Mouse (Mus musculus) gastrocnemius, postnatal 4 days (tissue): Measurements from ENCODE around the gene Akirin1. TPM values are rescaled to one million over a fixed set of nuclear protein-coding genes. Genes with fewer than 3 reads are reported as not detected.

ENCODE experiments used
- DNase-seq, 2 experiments: peaks; one replicate each; pipeline ENCODE4 v3.0.0; 2021 to 2022; ENCODE audit warnings: low spot score in 2 of 2, mixed read lengths in 2 of 2
- long read RNA-seq, 2 experiments: library from polyadenylated mRNA; stranded (forward); transcript quantifications; one replicate each; pipeline ENCODE4 v2.0.0; 2021
- total RNA-seq, 2 experiments: library from RNA; stranded (reverse); gene quantifications; 2 replicates each; pipeline ENCODE4 v1.2.3; 2021

The Akirin1 gene
- total RNA-seq: 10 to 100 TPM; 24.5 to 27.4 TPM
- long read RNA-seq, experiment 1, transcript Akirin1-201 (5 exons, 3,052 nt): major isoform, 102 of 104 reads
- long read RNA-seq, experiment 1, partial matches to known transcripts: 1 of 104 reads
- long read RNA-seq, experiment 1, other reads (novel, unspliced or antisense): 1 of 104 reads
- long read RNA-seq, experiment 2, transcript Akirin1-201 (5 exons, 3,052 nt): major isoform, 92 of 93 reads
- long read RNA-seq, experiment 2, partial matches to known transcripts: 0 of 93 reads
- long read RNA-seq, experiment 2, other reads (novel, unspliced or antisense): 1 of 93 reads

DNA sequence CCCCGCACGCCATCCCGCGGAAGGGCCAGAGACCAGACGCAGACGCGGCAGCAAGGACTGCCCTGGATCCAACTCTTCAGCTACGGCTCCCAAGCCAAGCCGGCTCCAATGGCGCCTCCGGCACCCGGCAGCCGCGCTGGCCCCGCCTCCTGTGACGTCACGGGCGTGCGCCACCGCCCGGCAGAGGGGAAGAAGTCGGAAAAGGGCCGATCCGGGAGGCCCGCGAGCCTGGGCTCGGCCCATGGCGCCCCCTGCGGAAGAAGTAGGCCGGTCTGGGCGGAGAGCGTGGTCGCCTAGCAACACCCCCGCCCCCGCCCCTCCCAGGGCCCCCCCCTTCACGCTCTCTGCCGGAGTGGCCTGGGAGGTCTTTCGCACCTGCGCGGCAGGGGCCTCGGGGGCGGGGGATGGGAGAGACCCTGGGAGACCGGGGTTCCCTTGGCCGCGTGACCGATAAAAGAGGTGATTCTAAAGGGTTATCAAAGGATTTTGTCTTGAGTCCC, at the start of gene Akirin1:
Gene Akirin1 (minus strand): TSS at position 194 of the 500 bp plus-strand sequence.
- DNase-seq: peak; percentile 98 to 99

DNA sequence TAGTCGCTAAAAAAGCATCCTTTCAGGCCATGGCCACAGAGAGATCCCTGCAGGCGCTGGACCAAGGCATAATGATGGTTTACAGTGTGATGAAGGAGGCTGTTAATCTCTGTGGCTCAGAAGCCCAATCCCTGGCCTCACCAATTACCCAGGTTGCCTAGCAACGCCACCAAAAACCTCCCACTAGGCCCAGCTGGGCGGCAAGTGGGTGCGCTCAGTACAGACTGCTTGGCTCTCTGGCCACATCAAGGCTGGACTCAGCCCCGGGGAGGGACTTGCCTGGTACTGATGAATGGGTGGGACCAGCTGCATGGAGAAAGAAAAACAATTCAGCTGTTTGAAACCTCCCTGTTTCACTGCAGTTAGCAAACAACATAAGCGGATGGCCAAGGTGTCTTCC, 47.7 kb upstream of the Akirin1 start:
- DNase-seq: no peak

DNA sequence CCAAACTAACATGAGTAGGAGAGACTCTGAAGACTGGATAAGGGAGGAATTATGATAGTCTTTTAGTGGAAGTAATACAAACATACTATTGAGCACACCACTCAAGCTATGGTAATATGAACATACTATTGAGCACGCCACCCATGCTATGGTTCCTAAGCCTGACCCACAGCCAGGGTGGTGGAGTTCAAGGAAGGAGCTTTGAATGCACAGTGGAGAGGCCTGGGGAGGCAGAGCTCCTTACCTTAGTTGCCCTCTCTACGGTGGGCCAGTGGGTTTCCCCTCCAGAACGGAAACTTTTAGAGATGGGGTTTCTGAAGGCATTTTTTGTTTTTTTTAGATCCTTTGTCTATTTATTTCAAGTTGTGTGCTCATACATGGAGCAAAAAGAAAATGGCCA, 47.3 kb upstream of the Akirin1 start:
- DNase-seq: no peak

DNA sequence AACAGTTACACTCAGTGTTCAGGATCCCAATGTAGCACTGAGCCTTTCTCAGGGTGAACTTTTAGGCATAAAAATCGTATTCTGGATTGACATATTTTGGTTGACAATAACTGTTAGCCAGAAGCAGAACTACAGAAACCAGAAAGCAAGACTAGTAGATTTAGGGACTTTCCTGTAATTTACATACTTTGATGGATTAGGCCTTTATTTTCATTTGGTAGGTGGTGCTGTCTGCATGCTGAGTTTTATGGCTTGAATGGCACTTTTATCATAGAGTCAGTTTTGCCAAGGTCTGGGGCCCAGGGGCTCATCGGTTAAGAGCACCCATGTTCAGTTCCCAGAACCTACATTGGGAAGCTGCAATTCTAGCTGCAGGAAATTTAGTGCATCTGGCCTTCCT, 44.9 kb upstream of the Akirin1 start:
- DNase-seq: no peak

DNA sequence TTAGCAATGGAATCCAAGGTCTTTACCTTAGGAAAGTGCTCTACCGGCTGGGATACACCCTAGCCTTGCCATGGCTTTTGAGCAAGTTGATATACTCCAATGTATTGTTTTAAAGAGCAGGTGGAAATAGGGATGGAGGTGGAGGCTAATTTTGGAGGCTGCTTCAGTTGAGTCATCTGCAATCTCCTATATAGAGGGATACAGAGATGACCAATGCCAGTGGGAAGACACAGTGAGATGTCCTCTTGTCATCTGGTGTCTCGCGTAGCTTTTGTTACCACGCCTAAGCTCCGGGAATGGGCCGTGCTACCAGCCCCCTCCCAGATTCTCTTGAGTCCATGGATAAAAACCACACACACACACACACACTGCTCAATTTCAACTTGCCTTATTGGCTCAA, 43.0 kb upstream of the Akirin1 start:
- no peak for DNase-seq

DNA sequence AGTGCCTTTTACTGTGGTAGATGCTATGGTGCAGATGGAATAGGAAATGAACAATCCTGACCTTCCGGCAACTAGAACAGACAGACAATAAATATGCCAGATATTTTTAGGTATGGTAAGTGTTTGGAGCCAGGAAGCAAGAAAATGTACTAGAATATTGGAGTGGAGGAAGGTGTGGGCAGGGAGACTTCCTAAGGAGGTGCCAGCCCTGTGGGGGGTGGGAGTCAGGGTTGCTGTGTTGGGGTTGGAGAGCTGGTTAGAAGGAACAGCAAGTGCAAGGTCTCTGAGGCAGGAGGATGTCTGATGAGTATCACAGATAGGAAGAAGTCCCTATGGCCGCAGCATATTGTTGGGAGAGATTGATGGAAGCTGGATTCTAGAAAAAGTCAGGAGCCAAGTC, 42.5 kb upstream of the Akirin1 start:
- no peak for DNase-seq

DNA sequence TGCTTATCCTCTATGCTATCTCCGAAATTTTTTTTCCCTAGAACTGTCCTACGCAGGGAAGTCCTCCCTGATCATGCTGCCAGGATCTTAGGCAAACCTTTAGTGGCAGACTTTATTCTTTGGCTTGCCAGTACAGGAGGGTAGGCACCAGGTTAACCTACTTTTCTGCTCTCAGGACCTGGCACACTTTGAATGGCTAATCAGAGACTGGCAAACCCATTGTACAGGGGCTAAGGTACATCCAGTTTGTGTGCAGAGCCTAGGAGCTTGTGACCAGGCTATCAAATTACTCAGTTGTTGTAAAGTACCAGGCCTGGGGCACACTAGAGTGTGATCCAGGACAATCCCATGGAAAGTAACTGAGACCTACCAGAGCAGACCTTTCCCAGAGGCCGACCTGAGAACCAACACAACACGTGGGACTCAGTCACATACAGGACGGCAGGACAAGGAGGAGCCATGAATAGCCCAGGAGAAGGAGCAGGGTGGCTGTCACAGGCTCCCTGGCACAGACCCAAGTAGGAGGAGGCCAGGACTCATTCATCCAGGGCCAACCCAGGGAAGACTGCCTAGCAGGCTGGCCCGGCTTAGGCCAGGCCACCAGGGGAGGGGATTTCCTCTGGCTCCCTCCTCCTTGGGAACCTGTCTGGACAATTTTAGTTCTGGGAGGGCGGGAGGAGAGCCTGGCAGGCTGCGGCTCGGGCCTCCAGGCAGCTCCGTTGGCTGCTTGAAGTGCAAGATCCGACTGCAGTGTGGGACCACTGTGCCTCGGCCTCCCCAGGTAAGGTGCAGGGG, 37.2 kb upstream of the Akirin1 start, which contains the start of gene Rhbdl2:
Gene Rhbdl2 (plus strand): TSS at position 684 of the 795 bp plus-strand sequence.
- peak in 1 of 2 experiments; percentile 55 for DNase-seq

DNA sequence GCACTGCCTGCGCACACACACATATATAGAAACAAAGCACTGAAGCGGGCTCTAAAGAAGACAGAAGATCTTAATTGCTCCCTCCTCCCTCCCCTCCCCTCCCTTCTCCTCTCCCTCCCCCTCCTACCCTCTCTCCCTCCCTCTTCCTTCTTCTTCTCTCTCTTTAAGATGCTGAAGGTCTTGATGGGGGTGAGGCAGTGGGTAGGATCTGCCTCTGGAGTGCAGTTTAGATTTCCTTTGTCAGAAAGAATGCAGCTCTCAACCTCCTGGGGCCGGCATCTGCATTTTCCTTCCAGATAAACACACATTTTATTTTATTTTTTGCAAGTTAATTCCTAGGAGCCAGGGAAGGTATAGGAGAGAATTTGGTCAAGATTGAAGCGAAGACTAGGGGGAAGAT, 18.1 kb upstream of the Akirin1 start:
- no peak for DNase-seq

DNA sequence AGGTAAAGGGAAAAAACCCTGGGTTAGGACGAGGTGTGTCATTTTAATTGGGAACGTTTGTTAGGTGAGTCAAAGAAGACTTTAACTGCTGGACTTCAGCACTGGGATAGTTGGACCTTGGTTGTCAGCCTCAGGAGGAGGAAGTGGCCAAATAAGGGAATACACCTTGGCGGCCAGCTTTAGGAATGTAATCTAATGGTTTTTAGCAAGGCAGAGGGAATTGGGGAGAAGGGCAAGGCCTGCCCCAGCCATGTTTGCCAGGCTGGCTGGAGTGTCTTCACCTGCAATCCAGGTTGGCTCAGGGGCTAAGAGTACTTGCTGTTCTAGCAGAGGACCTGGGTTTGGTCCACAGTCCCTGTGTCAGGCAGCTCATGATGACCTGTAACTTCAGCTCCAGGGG, 17.7 kb upstream of the Akirin1 start:
- no peak for DNase-seq

DNA sequence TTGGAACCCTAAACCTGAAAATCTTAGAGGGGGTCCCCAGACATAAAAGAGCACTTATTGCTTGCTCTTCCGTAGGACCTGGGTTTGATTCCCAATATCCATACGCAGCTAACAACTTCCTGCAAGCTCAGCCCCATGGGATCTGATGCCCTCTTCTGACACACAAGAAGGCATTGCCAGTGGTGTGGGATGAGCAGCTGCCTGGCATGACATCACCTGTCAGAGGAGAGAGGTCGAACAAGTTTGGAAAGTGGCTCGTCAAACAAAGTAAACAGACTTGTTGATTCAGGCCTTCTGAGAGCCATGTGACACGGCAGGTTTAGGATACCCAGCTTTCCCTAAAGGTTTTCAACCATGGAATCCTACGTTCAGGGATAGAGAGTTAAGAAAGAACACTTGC, 14.9 kb upstream of the Akirin1 start:
- no peak for DNase-seq

DNA sequence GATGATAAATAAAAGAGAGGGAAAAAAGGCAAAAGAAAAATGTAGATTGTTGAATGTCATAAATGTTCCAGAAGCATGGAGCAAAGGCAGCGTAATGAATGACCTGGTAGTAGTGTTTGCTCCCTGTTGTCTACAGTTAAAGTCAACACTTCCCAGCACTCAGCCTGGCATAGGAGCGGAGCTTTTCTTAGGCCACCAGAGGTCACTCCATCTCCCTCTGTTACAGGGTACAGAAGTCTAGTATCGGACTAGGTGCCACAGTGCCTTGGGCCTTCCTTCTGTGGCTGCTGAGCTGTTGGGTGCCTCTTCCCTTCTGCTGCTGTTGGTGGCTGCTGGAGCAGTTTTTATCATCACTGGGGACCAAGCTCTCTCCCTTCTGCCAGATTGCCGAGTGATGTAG, 8.2 kb upstream of the Akirin1 start:
- DNase-seq: no peak

DNA sequence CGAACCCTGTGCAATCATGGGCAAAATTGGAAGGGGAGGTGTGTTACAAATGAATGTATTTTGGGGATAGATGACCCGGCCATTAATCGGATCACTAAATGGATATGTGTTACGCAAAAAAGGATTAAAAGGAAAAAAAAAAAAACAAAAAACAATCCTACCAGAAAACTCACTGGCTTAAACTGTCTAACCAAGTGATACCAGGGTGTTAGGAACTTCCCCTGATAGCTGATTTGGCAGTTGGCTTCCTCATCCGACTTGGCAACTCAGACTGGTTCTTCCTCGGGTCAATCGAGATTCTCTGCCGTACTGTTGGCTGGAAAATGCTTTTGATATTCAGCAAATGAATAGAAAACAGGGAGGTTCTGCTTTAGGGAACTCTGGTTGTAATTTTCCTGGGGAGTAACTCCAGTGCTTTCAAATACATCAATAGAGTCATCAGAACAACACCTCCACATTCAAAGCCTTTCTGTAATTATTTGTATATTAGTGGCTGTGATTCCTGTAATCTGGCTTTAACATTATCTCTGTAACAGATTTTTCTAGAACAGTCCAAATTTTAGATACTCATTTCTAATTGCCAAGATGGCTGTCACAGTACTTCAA, 665 bp upstream of the Akirin1 start:
- DNase-seq: no peak

DNA sequence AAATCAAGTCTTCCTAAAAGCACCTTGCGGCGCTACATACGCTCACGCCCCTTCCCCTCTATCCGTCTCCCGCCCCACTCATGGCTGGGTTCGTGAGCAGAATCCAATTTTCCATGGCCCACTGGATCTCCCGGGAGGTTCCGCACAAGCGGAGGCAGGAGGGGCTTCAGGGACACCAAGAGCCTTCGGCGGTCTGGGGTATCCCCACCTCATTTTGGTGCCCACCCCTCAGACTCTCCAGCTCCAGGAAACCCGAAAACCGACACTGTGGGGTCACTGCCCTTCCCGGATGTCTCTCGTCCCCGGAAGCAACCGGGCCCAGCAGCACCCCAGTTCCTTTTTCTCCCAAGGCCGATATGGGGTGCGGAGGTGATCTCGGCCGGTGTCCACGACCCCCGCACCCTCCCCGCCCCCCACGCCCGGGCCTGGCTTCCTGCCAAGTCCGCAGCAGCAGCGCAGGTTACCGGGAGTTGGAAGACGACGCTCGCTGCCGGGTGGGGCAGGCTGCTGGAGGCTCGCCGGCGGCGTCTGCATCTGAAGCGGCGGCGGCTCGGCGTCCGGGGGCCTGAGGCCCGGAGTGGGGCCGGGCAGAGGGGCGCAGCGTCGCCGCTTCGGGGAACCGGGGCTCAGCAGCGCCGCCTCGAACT, 538 bp downstream of the Akirin1 start:
- no peak for DNase-seq

DNA sequence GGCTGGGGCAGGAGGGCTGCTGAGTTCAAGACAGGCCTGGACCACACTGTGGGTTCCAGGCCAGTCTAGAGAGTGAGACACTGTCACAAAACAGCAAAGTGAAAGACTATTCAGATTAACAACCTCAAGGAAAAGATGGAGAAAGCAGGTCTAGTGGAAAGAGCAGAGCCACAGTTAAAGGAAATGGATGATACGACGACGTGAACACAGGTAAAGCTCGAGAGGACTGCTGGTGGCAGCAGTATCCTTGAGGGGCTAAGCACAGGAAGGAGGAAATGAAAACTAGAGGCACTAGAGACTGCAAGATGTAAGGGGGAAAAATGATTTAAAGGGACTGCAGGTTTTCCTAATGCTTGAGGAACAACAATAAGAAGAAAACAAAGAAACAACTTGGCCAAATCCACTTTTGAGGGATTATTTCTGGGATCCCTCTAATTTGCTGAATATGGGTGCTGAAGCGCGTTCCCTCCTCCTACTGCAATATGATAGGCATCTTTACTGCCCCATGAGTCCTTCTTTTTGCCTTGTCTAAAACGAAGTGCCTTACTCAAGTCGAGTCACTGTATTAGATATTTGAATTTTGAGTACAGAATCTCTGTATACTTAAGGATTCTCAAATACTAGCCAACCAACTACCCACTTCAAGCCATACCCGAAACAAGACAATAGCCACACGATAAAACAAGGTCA, 1.3 kb downstream of the Akirin1 start:
- no peak for DNase-seq

DNA sequence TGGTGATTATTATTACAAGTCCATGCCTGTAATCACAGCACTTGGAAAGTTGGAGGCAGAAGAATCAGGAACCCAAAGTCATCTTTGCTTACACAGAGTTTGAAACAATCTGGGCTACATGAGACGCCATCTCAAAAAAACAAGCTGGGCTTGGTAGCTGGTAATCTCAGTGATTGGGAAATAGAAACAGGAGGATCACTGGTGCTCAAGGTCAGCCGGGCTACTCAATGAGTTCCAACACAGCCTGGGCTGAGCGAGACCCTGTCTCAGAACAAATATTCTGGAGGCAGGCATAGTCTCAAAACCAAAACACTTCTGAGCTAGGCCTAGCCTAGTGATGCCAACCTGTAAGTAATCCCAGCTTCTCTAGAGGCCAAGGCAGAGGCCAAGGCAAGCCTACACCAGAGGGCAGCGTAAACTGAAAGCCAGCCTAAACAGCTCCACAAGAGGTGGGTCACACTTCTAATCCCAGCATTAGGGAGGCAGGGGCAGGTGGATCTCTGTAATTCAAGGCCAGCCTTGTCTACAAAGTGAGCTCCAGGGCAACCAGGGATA, 4.8 kb downstream of the Akirin1 start:
- DNase-seq: no peak

DNA sequence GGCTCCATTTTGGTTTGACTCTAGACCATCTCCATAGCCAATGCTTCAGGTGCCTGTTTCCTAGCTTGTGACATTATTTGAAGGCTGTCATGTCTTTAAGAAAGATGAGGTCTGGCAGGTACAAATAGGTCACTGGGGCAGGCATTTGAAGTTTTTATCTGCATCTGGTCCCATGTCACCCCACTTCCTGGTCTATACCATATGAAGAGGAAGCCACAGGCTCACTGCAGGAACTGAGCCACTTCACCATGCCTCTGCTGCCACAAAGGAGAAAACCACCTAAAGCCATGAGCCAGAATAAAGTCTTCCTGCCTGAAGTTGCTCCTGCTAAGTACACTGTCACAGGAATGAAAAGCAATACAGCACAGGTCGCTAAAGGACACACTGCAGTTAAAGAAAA, 7.3 kb downstream of the Akirin1 start:
- DNase-seq: no peak

DNA sequence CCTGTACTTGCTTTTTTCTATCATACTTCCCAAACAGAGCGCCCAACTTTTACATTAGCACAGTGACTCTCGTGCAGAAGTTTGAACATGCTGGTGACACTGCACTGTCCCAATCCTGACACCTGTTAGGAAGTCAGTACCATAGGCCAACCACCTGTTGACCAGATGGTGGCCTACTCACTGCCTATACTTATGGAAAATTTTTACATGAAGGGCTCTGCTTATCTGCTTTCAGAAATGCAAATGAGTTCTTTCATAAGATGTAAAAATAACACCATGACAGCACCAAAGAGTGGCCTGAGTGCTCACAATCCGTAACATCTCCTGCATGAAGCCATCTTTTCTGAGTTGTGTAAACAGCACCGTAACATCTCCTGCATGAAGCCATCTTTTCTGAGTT, 11.4 kb downstream of the Akirin1 start:
- no peak for DNase-seq

DNA sequence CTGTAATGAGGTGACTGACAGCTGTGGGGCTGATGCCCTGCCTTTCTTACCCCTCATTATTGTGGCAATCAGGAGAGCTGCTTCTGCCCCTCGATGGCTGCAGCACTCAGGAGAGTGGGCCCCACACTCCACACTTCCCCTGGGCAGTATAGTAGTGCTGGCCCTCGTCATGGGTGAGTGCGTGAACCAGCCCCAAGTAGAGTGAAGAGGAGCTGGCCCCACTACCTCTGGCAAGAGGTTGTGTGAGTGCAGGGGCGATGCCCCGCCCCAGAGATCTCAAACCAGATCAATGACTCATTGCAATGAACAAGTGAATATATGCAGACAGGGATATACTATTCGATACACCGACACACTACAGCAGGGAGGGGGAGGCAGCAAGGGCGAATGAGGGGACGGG, 16.6 kb downstream of the Akirin1 start:
- no peak for DNase-seq

DNA sequence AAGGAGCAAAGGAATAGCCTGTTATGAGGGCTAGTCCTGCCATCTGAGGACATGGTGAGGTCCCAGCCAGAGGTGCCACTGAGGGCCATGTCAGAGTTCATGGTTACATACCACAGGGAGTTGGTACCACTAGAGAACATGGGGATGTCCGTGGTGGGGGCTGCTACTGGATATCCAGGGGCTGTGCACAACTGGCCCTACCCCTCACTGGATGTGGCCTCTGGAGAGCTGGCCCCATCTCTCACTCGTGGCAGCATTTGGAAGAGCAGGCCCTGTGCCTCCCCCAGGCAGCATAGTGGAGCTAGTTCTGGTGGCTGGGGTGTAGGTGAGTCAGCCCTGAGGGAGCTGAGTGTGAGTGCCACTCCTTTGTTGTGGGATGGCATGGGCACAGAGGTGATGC, 17.2 kb downstream of the Akirin1 start:
- DNase-seq: no peak

DNA sequence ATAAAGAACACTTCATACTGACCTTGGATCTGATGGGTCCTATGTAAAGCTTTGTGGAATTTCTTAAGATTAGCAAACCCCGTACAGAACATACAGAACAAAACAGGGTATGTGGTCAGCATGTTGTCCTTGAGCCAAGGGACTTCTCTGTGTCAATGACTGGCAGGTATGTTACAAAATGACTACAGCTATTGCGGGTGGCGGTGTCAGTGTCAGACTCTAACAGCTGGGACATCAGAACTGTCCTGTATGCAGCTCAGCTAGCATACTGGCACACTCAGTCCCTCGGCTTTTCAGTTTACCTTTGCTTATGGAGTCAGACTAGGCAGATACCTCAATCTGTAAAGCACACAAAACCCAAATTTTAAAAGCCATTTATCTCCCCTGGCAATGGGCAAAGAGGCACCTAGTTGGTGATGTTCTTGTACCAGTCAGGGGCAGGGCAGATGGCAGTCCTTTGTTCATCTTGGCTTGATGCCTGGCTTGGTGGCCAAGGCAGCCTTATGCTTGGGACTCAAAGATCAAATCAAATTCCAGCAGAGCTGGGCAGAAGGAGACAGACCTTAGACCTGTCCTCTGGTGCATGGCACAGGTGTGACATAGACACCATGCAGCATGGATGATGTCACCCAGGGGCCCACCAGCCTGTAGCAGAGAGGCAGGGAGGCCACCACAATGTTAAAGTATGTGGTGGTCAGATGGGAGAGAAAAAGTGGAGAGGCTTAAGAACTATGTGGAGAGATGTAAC, 17.8 kb downstream of the Akirin1 start:
- no peak for DNase-seq
